Mouse (Mus musculus): ENCODE measurements around the gene Cklf. TPM values are rescaled to one million over a fixed set of nuclear protein-coding genes. Genes with fewer than 3 reads are reported as not detected.

The Cklf gene
- 11.4 and 12.4 TPM in 2 replicates for polyA plus RNA-seq (2012; rRNA removed)

DNA sequence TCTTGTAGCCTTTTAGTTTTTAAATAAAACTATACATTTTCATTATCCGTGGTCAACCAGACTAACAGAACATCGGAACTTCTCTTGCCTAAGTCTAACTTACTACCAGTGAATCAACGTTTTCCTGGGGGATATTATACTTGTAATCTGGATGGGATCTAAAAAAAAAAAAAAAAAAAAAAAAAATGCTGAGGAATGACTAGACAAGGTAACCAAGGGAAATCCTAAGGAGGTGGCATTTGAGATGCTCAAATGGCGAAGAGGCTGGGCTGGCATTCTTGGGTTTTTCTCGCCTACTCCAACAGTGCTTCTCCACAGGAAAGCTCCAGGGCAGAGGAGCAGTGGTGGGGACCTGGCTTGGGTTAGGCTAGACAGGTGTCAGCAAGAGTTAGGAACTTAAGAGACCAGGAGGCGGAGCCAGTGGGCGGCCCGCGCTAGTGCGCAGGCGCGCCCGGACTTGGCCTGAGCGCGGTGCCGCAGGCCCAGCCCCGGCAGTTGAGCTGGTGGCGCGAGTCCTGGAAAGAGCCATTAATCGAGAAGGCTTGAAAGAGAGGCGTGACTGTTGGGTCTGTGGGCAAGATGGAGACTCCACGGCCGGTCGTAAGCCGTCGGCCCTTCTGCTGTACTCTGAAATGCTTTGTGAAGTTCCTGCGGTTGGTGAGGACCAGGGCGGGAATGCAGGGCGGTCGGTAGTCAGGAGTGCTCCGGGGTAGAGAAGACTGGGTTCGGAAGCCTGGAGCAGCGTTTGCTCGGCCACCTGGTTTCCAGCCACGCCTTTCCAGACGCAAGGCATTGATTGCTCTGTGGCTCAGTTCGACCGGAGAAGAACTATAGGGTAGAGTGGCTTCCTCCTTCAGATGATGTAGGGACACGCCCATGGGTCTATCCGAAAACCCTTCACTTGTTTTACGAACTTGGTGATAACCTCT, at the start of gene Cklf:
Cklf (plus strand) TSS at position 423 of the 929 bp plus-strand sequence.
- TF ChIP-seq POLR2A (IDR thresholded peaks at IDR 0.05; ENCODE audit: extremely low read depth, insufficient read depth, low read length) (peak; percentile 56; the same call in 1 of the 2 replicates), CTCF (IDR thresholded peaks at IDR 0.05; ENCODE audit: extremely low read depth, insufficient read depth, low read length) (no peak)
- no peak within 1 kb of the TSS for H3K27ac ChIP-seq (ENCODE audit: insufficient read depth, low read length)
- no peaks in the 10 kb centered on the region; the same call in 1 of the 2 replicates for H3K4me1 ChIP-seq (ENCODE audit: control insufficient read depth, insufficient read depth, low read length)

DNA sequence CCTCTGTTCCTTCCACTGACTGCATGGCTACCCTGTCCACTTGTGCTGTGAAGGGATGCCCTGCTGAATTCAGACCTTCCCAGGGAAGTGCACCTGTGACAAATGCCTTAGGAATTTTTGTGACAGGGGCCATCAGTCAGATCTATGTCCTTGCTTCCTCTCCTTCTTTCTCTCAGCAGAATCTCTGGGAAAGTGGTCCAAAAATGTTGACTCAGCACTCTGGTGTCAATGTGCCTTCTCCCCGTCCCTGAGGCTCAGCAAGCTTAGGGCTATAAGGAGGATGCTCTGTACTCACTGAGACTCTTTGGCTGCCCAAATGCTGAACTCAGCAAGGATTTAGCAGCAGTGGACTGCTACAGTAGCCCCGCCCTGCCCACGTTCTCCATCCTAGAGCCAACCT, 49.0 kb upstream of the Cklf start:
- no peak overlapping the region for H3K4me3 ChIP-seq (ENCODE audit: insufficient read depth, low read length)
- H3K4me1 ChIP-seq (ENCODE audit: control insufficient read depth, insufficient read depth, low read length): no peaks in the 10 kb centered on the region
- TF ChIP-seq CTCF (IDR thresholded peaks at IDR 0.05; ENCODE audit: extremely low read depth, insufficient read depth, low read length) (no peak), POLR2A (IDR thresholded peaks at IDR 0.05; ENCODE audit: extremely low read depth, insufficient read depth, low read length) (no peak)
- no peak overlapping the region for H3K27ac ChIP-seq (ENCODE audit: insufficient read depth, low read length)

More for the DNA sequence above, at the start of gene Cklf:
- H3K4me3 ChIP-seq (ENCODE audit: insufficient read depth, low read length): peak within 1 kb of the TSS; percentile 95

DNA sequence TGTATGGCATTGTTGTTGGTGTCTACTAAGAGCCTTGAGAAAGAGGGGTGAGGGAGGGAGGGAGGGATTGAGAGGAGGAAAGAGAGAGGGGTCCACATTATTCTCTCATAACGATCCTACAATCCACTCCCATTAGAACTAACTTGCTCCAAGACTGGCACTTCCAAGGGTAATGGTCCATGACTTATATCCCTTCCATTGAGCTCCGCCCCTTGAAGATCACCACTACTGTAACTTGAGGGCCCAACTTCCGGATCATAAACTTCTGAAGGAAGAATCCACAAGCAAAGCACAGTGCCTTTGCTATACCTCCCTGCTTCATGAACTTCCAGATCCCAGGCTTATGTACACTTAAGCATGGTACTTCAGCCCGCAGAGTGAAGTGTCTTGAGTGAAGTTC, 48.3 kb upstream of the Cklf start:
- no peak overlapping the region for H3K4me3 ChIP-seq (ENCODE audit: insufficient read depth, low read length)
- TF ChIP-seq CTCF (IDR thresholded peaks at IDR 0.05; ENCODE audit: extremely low read depth, insufficient read depth, low read length): no peak
- TF ChIP-seq POLR2A (IDR thresholded peaks at IDR 0.05; ENCODE audit: extremely low read depth, insufficient read depth, low read length): no peak
- H3K4me1 ChIP-seq (ENCODE audit: control insufficient read depth, insufficient read depth, low read length): no peaks in the 10 kb centered on the region
- no peak overlapping the region for H3K27ac ChIP-seq (ENCODE audit: insufficient read depth, low read length)

DNA sequence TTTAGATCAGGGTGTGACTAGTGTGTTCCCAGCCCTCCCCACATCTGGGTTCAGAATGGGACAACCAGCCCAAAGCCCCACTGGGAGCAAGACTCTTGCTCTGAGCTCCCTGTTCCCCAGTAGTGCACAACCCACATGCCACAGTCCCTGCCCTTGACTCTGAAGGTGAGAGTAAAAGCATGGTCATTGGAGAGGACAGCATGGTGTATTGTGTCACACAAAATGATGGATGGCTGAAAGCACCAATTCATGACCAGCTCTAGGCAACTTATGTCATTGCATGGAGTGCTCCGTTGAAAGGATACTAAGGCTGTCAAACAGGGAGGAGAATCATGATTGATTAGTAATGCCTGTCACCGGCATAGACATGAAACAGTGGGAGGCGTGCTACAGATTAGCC, 45.4 kb upstream of the Cklf start:
- TF ChIP-seq POLR2A (IDR thresholded peaks at IDR 0.05; ENCODE audit: extremely low read depth, insufficient read depth, low read length) (no peak), CTCF (IDR thresholded peaks at IDR 0.05; ENCODE audit: extremely low read depth, insufficient read depth, low read length) (no peak)
- Histone ChIP-seq H3K4me3 (ENCODE audit: insufficient read depth, low read length) (no peak overlapping the region), H3K4me1 (ENCODE audit: control insufficient read depth, insufficient read depth, low read length) (no peaks in the 10 kb centered on the region), H3K27ac (ENCODE audit: insufficient read depth, low read length) (no peak overlapping the region)

DNA sequence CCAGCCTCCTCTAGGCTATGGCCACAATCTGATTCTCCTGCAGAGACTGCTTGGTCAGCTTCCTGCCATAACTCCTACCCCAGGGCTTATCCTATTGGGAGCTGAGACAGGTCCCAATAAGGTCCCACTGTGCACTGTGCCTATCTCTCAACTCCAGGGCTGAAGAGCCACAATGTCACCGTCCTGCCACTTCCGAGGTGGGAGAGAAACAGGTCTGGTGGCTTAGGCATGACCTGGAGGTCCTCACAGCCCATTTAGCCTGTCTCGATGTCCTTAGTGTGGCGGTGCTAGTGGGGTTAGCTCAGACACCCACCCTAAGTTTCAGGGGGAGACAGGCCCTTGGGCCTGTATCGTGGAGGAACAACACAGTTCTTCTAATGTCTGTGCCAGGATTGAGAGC, 33.1 kb upstream of the Cklf start:
- TF ChIP-seq POLR2A (IDR thresholded peaks at IDR 0.05; ENCODE audit: extremely low read depth, insufficient read depth, low read length) (no peak), CTCF (IDR thresholded peaks at IDR 0.05; ENCODE audit: extremely low read depth, insufficient read depth, low read length) (no peak)
- Histone ChIP-seq H3K4me3 (ENCODE audit: insufficient read depth, low read length) (no peak overlapping the region), H3K4me1 (ENCODE audit: control insufficient read depth, insufficient read depth, low read length) (no peaks in the 10 kb centered on the region), H3K27ac (ENCODE audit: insufficient read depth, low read length) (no peak overlapping the region)

DNA sequence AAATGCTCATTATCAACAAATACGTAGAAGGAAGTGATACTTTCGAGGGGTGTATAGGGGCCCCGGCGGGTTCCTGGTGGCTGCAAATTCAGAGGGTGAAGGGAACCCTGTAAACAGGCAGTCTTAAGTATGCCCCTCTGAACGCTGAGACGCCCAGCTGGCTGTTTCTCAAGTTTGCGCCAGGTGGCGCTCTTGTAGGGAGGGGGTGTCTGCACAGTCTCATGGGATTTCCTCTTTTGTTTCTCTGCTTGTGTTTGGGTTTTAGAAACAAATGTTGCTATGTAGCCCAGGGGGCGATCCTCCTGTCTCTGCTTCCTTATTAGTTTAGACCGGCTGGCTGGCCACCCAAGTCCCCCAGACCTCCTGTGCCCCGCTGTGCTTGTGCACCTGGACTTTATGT, 31.6 kb upstream of the Cklf start:
- TF ChIP-seq CTCF (IDR thresholded peaks at IDR 0.05; ENCODE audit: extremely low read depth, insufficient read depth, low read length): peak; percentile 45; the same call in 1 of the 2 replicates
- no peak for TF ChIP-seq POLR2A (IDR thresholded peaks at IDR 0.05; ENCODE audit: extremely low read depth, insufficient read depth, low read length)
- H3K4me3 ChIP-seq (ENCODE audit: insufficient read depth, low read length): no peak overlapping the region
- no peaks in the 10 kb centered on the region for H3K4me1 ChIP-seq (ENCODE audit: control insufficient read depth, insufficient read depth, low read length)
- no peak overlapping the region for H3K27ac ChIP-seq (ENCODE audit: insufficient read depth, low read length)

DNA sequence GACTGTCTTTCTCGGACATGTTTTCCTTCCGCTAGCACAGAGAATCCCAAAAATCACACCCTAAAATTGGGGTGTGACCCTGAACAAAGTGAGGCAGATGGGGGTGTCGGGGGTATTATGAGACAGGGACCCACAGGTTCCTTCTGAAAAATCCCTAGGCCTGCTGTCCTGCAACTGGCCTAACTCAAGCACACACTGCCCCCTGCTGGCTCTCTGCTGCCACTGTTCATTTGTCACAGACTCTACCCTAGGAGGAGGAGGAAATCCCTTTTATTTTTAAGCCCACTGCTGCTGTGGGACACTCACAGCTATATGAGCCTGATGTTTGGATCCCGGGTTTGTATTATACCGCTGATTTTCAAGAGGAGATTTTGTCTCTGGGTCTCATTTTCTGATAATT, 30.9 kb upstream of the Cklf start:
- H3K4me1 ChIP-seq (ENCODE audit: control insufficient read depth, insufficient read depth, low read length): no peaks in the 10 kb centered on the region
- TF ChIP-seq POLR2A (IDR thresholded peaks at IDR 0.05; ENCODE audit: extremely low read depth, insufficient read depth, low read length): no peak
- TF ChIP-seq CTCF (IDR thresholded peaks at IDR 0.05; ENCODE audit: extremely low read depth, insufficient read depth, low read length): peak; percentile 89
- no peak overlapping the region for H3K4me3 ChIP-seq (ENCODE audit: insufficient read depth, low read length)
- no peak overlapping the region for H3K27ac ChIP-seq (ENCODE audit: insufficient read depth, low read length)

DNA sequence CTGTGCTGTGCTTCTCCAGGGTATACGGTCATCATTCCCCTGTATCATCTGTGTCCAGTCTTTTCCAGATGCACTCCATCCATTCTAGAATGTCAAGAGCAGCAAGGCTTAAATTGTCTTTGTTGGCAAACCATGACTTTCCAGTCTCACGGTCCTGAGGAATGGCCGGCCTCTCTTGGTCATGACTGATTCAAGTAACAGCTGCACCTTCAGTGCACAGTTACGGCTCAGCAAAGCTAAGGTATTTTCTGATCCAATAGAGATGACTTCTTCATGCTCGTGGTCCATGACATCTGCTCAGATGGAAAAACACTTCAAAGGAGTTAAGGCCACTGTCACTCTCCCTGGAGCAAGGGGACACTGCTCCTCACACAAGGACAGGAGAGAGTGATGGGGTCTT, 23.6 kb upstream of the Cklf start:
- Histone ChIP-seq H3K4me3 (ENCODE audit: insufficient read depth, low read length) (no peak overlapping the region), H3K4me1 (ENCODE audit: control insufficient read depth, insufficient read depth, low read length) (no peaks in the 10 kb centered on the region), H3K27ac (ENCODE audit: insufficient read depth, low read length) (no peak overlapping the region)
- no peak for TF ChIP-seq CTCF (IDR thresholded peaks at IDR 0.05; ENCODE audit: extremely low read depth, insufficient read depth, low read length)
- no peak for TF ChIP-seq POLR2A (IDR thresholded peaks at IDR 0.05; ENCODE audit: extremely low read depth, insufficient read depth, low read length)

DNA sequence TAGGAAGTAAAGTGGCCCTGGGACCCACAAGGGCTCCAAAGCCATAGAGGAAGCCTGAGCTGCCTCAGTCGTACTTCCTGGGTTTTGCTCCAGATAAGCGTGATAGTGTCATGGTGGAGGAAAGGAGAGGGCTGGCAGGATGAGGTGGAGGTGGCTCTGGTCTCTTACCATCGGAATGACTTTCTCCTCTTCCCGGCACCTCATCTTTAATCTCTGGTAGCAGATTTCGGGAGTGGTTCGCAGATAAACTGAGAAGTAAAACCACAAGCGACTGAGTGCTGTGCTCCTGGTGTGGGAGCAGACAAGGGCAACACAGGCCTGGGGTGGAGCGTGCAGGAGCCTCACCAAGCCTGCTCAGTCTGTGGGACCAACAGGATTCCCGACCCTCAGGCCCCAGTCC, 20.3 kb upstream of the Cklf start:
- no peak for TF ChIP-seq POLR2A (IDR thresholded peaks at IDR 0.05; ENCODE audit: extremely low read depth, insufficient read depth, low read length)
- no peak for TF ChIP-seq CTCF (IDR thresholded peaks at IDR 0.05; ENCODE audit: extremely low read depth, insufficient read depth, low read length)
- no peak overlapping the region for H3K27ac ChIP-seq (ENCODE audit: insufficient read depth, low read length)
- no peaks in the 10 kb centered on the region for H3K4me1 ChIP-seq (ENCODE audit: control insufficient read depth, insufficient read depth, low read length)
- H3K4me3 ChIP-seq (ENCODE audit: insufficient read depth, low read length): no peak overlapping the region

DNA sequence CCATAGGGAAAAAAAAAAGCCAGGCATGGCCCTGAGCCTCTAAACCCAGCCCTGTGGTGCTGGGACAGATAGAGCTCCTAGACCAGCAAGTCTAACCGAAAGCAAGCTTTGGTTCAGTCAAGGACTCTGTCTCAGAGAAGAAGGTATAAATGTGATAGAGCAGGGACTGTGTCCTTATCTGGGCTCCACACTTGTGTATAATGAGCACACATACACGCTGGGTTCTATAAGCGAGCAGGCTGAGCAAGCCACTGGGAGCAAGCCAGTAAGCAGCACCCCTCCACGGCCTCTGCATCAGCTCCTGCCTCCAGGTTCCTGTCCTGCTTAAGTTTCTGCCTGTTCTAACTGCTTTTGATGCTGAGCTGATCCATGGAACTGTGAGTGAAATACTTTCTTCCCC, 18.6 kb upstream of the Cklf start:
- Histone ChIP-seq H3K4me3 (ENCODE audit: insufficient read depth, low read length) (no peak overlapping the region), H3K27ac (ENCODE audit: insufficient read depth, low read length) (no peak overlapping the region), H3K4me1 (ENCODE audit: control insufficient read depth, insufficient read depth, low read length) (no peaks in the 10 kb centered on the region)
- TF ChIP-seq CTCF (IDR thresholded peaks at IDR 0.05; ENCODE audit: extremely low read depth, insufficient read depth, low read length): no peak
- TF ChIP-seq POLR2A (IDR thresholded peaks at IDR 0.05; ENCODE audit: extremely low read depth, insufficient read depth, low read length): no peak

Data from cortical plate, adult 2 months (tissue).